Mouse (Mus musculus) thymus, adult 2 months (tissue): ENCODE results near the gene Park7.

Experiments
- CTCF ChIP-seq: fragments of 200-500 bp; IDR thresholded peaks from 2 replicates; pipeline ENCODE4 v1.5.1; 2012; ENCODE audit warnings: mild to moderate bottlenecking, control low read depth, low read length, moderate library complexity, borderline replicate concordance; ENCODE audit not compliant: control insufficient read depth, poor library complexity, insufficient read depth; ENCODE audit errors: extremely low read depth
- POLR2A ChIP-seq: fragments of 200-500 bp; IDR thresholded peaks from 2 replicates; pipeline ENCODE4 v1.6.1; 2012; ENCODE audit warnings: mild to moderate bottlenecking, low read length, control low read depth, moderate library complexity; ENCODE audit not compliant: control insufficient read depth, poor library complexity, insufficient read depth; ENCODE audit errors: extremely low read depth

DNA sequence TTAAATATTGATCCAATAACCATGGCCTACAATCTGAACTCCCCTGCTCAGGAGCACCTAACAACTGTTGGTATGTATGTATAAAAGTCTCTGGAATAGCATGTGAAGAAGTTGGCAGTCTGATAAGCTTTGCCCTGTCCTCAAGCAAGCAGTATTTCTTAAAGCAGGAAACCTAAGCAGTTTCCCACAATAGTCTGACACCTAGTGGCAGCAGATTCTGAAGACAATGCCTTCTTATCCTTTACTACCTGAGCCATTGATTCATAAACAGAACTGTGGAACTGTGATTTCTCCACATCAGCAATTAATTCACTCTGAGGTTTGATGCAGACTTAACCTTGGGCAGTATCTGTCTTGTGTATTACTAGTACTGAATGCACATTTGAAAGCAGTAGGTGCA is 48.9 kb downstream of the Park7 start:
- TF ChIP-seq CTCF (no peak), POLR2A (no peak)
